Mouse (Mus musculus) kidney, postnatal 14 days (tissue): ENCODE data around the gene Cfap44.

Source experiments
- DNase-seq: peaks from one replicate; pipeline ENCODE4 v3.0.0; 2022; ENCODE audit warnings: mixed read lengths

Cfap44 gene

DNA sequence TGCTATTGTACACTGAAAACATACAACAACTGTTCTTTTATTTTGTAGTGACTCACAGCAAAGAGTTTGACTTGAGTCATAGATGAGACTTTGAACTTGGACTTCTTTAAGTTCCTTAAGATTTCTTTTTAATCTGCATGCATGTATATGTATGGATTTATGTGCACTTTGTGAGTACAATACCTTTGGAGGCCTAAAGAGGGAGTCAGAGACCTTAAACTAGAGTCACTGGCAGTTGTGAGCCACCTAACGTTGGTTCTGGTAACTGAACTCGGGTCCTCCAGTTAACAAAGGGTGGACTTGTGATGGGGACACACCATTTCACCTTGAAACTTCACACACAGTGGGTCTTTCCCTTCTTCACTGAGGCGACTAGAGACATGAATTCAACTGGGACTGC is 103.9 kb downstream of the Cfap44 start:
- DNase-seq = no peak

GRCm38 (mm10) chr16:44501783-44502182 is 107.2 kb downstream of the Cfap44 start:
- no peak for DNase-seq

- DNase-seq = no peak
Observed at GRCm38 (mm10) chr16:44502325-44502724, 107.7 kb downstream of the Cfap44 start.

GRCm38 (mm10) chr16:44502895-44503575 is 108.4 kb downstream of the Cfap44 start:
- no peak for DNase-seq

DNA sequence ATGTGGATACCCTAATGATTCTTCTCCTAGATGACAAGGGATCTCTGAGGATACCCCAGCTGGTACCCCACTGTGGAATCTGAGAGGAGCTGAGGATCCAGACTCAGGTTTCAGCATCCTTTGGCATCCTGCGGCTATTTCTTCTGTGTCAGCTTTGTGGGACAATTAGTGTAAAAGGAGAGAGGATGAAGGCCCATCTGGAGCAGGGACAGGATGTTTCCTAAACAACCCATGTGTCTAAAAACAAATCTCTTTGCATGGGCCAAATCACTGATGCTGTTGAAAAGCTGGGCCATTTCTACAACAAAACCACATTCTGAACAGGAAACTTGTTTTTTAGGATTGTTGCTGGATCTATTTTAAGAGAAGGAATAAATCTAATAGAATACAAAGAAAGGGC is 110.6 kb downstream of the Cfap44 start:
- DNase-seq = no peak

GRCm38 (mm10) chr16:44507027-44507929 is 112.7 kb downstream of the Cfap44 start:
- DNase-seq = no peak

- no peak for DNase-seq
Observed at GRCm38 (mm10) chr16:44508025-44508424, 113.4 kb downstream of the Cfap44 start.

- DNase-seq = no peak
Observed at GRCm38 (mm10) chr16:44508772-44509171, 114.2 kb downstream of the Cfap44 start.

DNA sequence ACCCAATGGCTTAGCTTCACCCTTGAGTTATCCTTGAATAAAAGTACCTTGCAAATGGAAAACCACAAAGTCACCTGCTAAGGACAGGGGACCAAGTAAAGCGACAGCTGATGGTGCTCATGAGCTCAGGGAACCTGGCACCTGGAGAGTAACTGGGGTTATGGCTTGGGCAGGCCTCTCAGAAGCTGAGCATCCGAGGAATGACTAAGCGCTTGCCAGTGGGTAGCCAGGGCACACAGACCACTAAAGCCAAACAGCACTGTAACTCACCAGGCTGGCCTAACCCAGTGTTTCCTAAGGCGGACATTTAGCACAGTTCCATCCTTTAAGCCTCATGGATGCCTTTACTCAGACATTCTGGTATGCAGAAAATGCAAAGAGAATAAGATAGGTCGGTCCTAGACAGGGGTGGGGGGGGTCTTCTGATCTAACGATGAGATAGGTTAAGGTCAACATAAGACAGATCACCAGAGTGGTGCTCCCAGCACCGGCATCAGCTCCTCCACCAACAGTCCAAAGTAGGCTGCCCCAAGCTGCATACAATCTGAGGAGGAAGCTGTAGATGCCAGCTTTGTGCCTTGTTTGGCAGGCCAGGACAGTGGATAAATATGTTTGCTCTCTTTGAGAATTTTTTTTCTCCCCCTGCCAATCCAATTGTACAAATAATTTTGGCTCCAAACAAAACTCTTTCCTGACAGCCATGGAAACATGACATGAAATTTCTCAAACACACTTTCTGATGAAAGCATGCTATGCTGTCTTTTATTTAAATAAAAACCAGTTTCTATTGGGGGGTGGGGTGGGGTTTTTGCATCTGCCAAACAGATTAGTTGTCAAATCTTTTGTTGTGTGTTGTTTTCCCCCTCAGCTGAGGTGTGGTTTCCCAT is 115.1 kb downstream of the Cfap44 start:
- DNase-seq = no peak

- no peak for DNase-seq
Observed at GRCm38 (mm10) chr16:44510521-44511213, 116.1 kb downstream of the Cfap44 start.

DNA sequence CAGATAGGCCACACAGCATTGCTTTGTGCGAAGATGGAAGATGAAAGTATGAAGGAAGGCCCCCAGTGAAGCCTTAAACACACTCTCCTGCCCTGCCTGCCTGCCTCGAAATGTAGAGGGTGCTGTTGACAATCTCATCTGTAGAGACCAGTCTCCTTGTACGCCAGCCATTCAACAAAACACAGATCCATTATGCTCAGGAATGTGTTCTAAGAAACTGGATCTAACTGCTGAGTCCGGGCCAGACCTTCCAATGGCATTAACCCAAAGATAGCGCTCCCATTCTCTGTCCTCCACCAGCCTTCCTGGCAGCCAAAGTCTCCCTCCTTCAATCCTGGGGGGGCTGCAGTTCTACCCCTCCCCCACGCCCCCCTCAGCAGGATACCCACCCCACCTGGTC is 121.9 kb downstream of the Cfap44 start:
- no peak for DNase-seq

- DNase-seq = no peak
Observed at GRCm38 (mm10) chr16:44523595-44523994, 129.0 kb downstream of the Cfap44 start.

GRCm38 (mm10) chr16:44526044-44526443 is 131.4 kb downstream of the Cfap44 start:
- no peak for DNase-seq

DNA sequence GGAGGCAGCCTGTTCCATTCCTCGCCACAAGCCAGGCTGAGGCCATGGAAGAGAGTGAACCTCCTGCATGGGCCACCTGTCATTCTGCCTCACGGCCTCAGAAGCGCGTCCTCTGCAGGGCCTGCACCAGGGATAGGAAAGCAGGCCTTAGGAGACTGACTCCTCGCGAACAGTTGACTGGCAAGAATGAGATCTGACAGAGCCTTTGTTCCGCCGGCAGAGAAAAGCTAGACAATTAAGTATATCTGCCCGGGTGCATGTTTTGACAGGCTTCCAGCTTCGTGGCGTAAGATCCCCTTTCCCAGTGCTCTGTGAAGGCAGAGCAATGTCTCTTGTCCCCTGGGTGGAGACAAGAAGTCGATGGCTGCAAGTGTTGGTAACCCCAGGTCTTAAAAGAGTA is 132.1 kb downstream of the Cfap44 start:
- no peak for DNase-seq

GRCm38 (mm10) chr16:44527218-44527905 is 132.8 kb downstream of the Cfap44 start:
- no peak for DNase-seq

GRCm38 (mm10) chr16:44528955-44529354 is 134.4 kb downstream of the Cfap44 start:
- DNase-seq = no peak

DNA sequence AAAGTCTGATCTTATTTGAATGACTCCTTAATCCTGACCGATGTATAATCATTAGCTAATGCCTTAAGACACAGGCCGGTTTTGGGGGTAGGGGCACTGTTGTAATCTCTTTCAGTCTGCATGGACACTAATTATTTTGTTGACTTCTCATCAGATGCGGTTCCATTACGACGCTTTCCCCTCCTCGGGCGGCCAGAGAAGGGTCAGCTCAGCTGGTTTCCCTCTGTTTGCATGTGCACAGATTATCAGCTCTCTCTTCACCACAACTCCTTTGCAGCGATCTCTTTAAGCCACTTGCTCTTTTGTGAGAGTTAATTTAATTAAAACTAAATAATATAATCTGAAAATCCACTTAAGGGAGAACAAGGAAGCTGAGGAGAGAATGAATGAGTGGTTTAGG is 135.1 kb downstream of the Cfap44 start:
- DNase-seq = no peak

- DNase-seq = no peak
Observed at GRCm38 (mm10) chr16:44530191-44530590, 135.6 kb downstream of the Cfap44 start.

DNA sequence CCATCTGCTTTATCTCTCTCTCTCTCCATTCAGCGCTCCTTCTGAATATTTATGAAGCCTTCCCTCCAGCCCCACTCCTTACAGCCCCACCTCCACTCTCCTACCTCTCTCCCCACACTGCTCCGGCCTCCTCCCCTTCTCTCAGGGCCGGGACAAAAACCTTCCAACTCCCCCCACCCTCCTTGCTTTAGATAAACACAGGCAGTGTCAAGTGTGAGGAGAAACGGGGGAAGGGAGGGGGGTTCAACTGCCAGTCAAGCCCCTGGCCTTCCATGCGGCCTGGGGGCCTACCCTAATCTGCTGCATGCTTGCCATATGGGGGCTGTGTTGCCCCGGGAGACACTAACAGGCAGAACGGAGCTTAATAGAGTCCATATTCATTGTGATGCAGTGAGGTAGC is 136.2 kb downstream of the Cfap44 start:
- no peak for DNase-seq

DNA sequence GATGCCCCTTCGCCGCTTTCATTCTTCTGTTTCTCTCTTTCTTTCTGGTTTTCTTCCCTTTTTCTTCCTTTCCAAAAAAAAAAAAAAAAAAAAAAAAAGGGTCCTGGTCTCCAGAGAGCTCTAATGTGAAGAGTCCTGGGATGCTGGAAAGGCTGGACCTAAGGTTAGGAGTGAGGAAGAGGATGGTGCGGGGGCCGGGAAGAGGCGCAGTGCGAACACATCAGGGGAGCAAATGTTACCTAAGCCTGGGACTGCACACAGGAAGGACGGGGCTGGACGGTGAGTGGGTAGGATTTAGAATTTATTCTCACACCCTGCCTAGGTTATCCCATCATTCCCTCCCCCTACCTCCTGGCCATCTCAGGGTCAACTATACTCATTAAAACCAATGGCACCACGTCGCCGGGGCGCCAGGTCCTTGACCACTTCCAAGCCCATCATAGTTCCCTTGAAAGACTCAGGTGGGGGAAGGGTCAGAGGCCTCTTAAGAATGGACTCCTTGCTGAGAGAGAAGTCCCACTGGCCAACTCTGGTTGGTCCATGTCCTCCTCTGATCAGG is 136.7 kb downstream of the Cfap44 start:
- DNase-seq = no peak
